Mouse (Mus musculus) layer of hippocampus, postnatal 14 days (tissue): Measurements from ENCODE around the gene Prox2. TPM values are rescaled to one million over a fixed set of nuclear protein-coding genes. Genes with fewer than 3 reads are reported as not detected.
"Not testable (repeated sequence)": the region's sequence is repeated elsewhere in the genome, so short reads cannot be mapped to it uniquely, and the experiment has no call there.

Experiments
- DNase-seq, 2 experiments: peaks; one replicate each; pipeline ENCODE4 v3.0.0; 2021 to 2022; ENCODE audit warnings: low spot score in 2 of 2, mixed read lengths in 1 of 2
- long read RNA-seq, 2 experiments: library from polyadenylated mRNA; stranded (forward); transcript quantifications; one replicate each; pipeline ENCODE4 v2.0.0; 2021
- total RNA-seq, 2 experiments: library from RNA; stranded (reverse); gene quantifications; 2 replicates each; pipeline ENCODE4 v1.2.3; 2021

Gene Prox2
- 1 to 10 TPM; 2.1 to 2.4 TPM for total RNA-seq
- long read RNA-seq, experiment 1, partial matches to known transcripts, result 0 of 3 reads
- long read RNA-seq, experiment 1, other reads (novel, unspliced or antisense), result 3 of 3 reads
- long read RNA-seq, experiment 2, partial matches to known transcripts, result 0 of 1 reads
- long read RNA-seq, experiment 2, other reads (novel, unspliced or antisense), result 1 of 1 reads

DNA sequence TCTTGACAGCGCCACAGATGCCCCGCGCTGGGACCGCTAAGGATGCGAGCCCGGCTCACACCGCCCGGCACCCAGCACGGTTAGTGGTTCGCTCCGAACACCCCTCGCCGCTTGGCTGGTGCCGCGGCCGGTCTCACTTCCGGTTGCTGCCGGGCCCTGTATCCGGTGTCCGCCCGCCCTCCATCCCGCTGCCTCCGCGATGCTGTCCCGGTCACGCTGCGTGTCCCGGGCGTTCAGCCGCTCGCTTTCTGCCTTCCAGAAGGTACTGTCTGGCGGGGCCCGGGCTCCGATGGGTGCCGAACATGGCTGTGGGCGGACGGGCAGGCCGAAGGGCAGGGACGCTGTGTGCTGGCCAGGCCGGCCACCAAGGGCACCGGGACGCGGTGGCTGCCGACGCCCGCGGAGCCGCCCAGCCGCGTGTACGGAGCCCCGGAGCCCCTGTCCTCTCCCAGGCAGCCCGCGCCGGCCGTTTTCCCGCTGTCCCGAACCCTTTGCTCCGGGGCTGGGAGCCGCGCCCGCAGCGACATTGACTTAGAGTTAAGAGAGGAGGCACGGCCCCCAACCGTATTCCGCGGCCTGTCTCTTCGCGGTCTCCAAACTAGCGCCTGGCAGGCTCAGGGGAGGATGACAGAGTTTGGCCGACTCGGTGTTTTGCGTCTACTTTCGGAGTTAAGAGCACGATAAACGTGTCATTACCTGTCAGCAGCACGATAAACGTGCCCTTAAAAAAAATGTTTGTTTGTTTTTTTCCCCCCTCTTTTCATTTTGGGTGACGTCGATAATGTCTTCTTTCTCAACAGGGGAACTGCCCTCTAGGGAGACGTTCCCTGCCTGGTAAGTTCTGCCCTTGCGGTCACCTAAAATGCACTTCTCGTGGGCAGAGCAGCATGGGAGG lies at the start of gene Prox2, which contains the start of gene Dlst:
Gene Prox2 (minus strand): TSS at position 62 of the 895 bp plus-strand sequence.
Gene Dlst (plus strand): TSS at position 136 of the 895 bp plus-strand sequence.
- DNase-seq, result peak; percentile 89

GRCm38 (mm10) chr12:85159592-85159991 lies 49.0 kb upstream of the Prox2 start:
- no peak for DNase-seq

DNA sequence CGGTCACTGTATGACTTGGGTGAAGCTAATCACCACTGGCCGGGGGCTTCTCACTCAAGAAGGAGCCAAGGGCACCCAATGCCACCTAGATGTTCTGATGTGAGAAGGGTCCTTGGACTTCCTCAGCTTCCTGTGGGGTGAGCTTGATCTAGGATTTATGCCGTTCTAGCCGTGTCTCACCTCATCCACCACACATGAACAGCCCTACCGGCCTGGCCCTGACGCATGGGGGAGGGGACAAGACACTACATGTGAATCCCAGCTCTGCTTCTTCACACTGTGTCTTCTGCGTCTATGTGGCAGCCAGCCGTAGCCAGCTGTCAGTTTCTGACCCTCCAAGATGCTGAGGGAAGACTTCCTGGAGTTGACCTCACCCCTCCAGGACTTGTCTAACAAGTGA lies 48.2 kb upstream of the Prox2 start:
- no peak for DNase-seq

GRCm38 (mm10) chr12:85157797-85158460 lies 47.4 kb upstream of the Prox2 start:
- no peak for DNase-seq

- DNase-seq, result no peak
Measured at GRCm38 (mm10) chr12:85156324-85156723, 45.8 kb upstream of the Prox2 start.

GRCm38 (mm10) chr12:85153011-85153410 lies 42.5 kb upstream of the Prox2 start:
- no peak for DNase-seq

- DNase-seq, result peak; percentile 76 to 77
Measured at GRCm38 (mm10) chr12:85151002-85151774, 40.6 kb upstream of the Prox2 start, which contains the start of gene Rps6kl1. Gene Rps6kl1 (minus strand): TSS chr12:85151264.

DNA sequence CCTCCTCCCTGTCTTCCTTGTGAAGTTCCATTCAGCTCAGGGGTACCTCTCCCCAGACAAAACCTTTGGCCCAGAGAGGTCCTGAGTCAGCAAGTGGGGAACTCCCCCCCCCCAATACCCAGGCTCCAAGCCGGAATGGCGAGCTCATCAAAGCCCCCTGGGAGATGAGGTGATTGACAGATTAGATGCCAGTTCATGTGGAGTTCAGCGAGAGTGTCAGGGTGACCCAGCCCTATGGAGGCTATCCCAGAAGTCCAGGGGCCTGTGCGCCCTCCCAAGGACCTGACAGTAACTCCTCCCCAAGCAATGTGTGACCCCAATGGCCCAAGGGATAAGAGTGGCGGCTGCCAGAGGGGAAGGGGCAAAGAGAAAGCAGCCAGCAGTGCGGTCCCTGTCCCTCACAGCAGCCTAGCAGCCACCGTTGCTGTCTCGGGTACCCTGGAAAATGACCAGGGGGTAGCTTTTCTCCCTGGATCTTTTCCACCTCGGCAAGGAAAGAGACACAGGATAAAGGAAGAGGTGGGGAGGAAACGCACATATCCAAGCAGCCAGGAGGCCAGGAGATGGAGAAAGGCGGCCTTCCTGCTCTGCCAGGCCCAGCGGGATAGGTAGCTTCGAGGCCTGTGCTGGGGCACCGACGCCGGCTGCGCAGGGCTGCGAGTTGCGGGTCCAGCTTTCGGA lies 39.9 kb upstream of the Prox2 start:
- no peak for DNase-seq

DNA sequence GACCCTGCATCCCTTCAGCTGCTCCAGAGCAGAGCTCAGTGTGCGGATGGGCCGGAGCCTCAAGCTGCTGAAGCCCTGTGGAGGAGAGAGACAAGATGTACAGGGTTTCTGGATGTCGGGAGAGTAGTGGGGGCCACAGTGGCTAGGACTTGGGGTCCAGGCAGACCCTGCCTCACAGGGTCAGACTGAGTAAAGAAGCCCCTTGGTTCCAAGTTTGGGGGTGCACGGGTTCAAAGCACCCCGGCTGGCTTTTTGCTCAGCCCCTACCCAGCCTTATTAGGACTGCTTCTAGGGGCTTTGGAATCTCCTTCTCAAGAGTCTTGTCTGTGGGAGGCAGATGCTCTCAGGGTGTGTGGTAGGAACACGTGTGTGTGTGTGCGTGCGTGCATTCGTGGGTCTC lies 36.3 kb upstream of the Prox2 start:
- DNase-seq, result no peak

- DNase-seq, result no peak
Measured at GRCm38 (mm10) chr12:85146355-85146754, 35.8 kb upstream of the Prox2 start.

- DNase-seq, result no peak
Measured at GRCm38 (mm10) chr12:85145630-85146029, 35.1 kb upstream of the Prox2 start.

DNA sequence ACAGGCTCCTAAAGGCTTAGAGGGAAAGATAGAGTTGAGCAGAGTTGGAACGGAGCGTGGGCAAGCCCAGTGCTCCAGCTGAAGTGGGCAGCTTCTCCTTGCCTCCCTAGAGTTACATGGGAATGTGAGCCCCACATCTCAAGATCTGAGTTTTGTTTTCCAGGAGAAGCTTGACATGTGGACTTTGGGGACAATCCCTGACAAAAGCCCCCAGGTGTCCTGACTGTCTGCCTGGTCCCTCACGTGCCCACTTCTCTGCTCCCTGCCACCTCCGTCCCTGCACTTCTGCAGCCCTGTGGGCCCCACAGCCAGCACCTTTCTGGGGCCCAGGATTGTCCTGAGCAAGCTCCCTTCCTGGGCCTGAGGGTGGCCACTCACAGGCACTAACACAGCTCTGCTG lies 34.3 kb upstream of the Prox2 start:
- DNase-seq, result no peak

DNA sequence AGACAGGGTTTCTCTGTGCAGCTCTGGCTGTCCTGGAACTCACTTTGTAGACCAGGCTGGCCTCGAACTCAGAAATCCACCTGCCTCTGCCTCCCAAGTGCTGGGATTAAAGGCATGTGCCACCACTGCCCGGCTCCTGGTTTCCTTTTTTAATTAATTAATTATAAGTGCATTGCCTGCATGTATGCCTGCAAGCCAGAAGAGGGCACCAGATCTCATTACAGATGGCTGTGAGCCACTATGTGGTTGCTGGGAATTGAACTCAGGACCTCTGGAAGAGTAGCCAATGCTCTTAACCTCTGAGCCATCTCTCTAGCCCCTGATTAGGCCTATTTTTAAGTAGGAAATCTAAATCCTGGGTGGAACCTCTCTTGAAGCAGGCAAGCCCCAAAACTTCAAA lies 33.7 kb upstream of the Prox2 start:
- DNase-seq, result not testable (repeated sequence)

GRCm38 (mm10) chr12:85142803-85143202 lies 32.2 kb upstream of the Prox2 start:
- DNase-seq, result peak; percentile 77 to 85

GRCm38 (mm10) chr12:85141096-85141495 lies 30.5 kb upstream of the Prox2 start:
- DNase-seq, result no peak

DNA sequence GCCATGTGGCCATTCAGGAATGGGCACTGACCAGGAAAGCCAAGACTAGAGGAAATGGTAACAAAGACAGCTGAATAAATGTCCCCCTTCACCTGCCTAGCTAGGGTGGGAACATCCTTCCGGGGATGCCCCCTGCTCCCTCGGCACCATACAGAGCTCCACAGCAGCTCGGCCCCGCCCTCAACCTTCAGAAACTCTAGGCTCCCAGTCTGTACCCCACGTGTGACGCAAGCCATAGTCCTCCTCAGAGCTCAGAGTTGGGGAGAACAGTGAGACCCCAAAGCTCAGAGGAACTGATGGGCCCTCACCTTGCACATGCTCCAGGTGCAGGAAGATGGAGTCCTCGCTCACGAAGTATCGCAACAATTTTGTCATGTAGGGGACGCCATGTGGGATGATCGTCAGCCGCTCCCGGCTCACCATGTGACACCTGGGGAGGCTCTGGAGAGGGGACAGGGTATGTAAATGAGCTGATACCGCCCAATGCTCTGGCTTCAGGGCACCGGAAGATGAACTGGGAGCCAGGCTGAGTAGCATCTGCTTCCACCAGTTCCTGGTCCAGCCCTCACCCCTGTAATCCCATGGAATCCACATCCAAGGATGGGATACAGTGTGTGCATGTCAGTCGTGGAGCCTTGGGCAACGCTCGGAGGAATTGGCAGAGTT lies 29.6 kb upstream of the Prox2 start:
- DNase-seq, result no peak

DNA sequence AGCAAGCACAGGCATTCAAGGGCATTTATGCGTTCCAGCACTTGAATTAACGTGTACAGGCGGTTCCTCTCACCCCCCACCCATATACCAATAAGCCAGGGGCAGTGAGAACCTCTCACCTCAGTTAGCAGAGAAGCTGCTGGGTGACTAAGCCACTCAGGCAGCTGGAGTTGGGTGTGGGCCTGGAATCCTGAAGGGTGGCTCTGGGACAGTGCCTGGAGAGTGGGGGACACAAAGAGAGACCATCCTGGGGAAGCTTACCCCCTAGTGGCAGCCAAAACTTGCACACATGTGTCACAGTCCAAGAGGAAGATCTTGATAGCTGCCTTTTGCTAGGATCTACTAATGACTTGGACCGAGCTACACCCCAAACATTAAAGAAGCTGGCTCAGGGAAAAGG lies 26.1 kb upstream of the Prox2 start:
- no peak for DNase-seq

DNA sequence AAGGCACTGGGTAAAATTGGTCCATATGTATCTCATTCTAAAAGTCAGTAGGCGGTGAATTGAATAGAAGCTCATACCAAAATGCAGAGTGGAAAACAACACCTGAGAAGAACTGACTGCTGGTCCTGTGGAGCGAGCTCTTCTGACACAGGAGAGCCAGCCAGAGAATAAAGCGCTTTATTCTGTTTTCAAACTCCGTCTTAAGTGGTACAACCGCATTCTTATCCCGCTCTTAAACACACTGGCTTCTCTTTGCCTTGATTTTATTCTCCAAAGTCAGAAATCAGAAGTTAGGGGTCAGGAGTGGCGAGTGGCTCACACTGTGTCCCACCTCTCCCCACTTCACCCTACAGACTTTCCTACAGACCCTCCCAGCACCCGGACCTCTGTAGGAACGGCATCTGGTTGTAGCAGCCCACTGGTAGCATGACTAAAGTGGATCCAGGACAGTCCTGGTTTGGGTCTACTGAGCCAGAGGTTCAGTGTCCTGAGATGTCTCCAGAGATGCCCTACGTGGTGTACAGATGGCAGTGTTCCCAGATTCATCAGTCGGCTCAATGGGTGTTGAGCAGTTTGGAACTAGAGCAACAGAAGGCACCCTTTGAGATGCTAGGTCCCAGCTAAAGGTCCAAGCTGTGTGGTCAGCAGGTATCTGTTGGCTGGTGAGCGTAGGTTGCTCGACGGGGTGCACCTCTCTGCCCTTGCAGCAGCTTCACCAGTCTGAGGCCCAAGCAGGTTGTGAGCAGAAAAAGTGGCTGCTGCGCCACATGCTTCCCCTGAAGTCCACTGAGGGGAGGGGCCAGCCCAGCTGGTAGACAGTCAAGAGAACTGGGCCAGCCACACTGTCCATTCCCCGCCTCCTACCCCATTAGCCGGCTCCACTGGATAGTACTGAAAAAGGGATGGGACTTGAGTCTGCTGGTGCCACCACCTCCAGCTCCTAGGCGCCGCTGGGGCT lies 25.2 kb upstream of the Prox2 start:
- DNase-seq, result no peak
